Mouse (Mus musculus) myocyte (in vitro differentiated cells): ENCODE results near the gene Rin3. TPM values are rescaled to one million over a fixed set of nuclear protein-coding genes. Genes with fewer than 3 reads are reported as not detected.

ENCODE experiments used
- H3K27me3 ChIP-seq: one replicate; pipeline ENCODE4 v1.6.1; 2011; ENCODE audit not compliant: control insufficient read depth, insufficient read depth, insufficient read length
- H3K36me3 ChIP-seq: one replicate; pipeline ENCODE4 v1.6.1; 2011; ENCODE audit not compliant: control insufficient read depth, insufficient read depth
- H3K4me2 ChIP-seq: one replicate; pipeline ENCODE4 v1.6.1; 2011; ENCODE audit warnings: low read depth, control low read depth
- H3K4me3 ChIP-seq: one replicate; pipeline ENCODE4 v1.5.1; 2011; ENCODE audit warnings: mild to moderate bottlenecking, control low read depth, moderate library complexity
- H3K79me2 ChIP-seq: one replicate; pipeline ENCODE4 v1.6.1; 2011; ENCODE audit not compliant: control insufficient read depth, insufficient read depth
- H3ac ChIP-seq: one replicate; pipeline ENCODE4 v1.6.1; 2011; ENCODE audit not compliant: control insufficient read depth, insufficient read length
- CEBPB ChIP-seq: IDR thresholded peaks from 2 replicates; pipeline ENCODE4 v1.6.1; 2011; ENCODE audit warnings: mild to moderate bottlenecking, moderate library complexity; ENCODE audit not compliant: poor library complexity, insufficient read depth, severe bottlenecking
- E2F4 ChIP-seq: IDR thresholded peaks from one replicate; pipeline ENCODE4 v1.6.1; 2011; ENCODE audit warnings: mild to moderate bottlenecking, control low read depth, moderate library complexity; ENCODE audit not compliant: insufficient read depth
- MAX ChIP-seq: IDR thresholded peaks from one replicate; pipeline ENCODE4 v1.6.1; 2011; ENCODE audit warnings: low read depth, mild to moderate bottlenecking, control low read depth
- MYOD1 ChIP-seq, 3 experiments: IDR thresholded peaks; one replicate each; pipeline ENCODE4 v1.6.1; 2011; ENCODE audit warnings: control low read depth in 2 of 3, low read depth in 2 of 3, mild to moderate bottlenecking in 2 of 3, moderate library complexity in 1 of 3; ENCODE audit not compliant: insufficient read length in 2 of 3, control insufficient read depth in 1 of 3
- MYOG ChIP-seq, 3 experiments: IDR thresholded peaks; one replicate each; pipeline ENCODE4 v1.6.1; 2011; ENCODE audit warnings: control low read depth in 2 of 3, low read depth in 2 of 3, mild to moderate bottlenecking in 2 of 3; ENCODE audit not compliant: insufficient read length in 2 of 3, control insufficient read depth in 1 of 3, insufficient read depth in 1 of 3
- POLR2A ChIP-seq: IDR thresholded peaks from one replicate; pipeline ENCODE4 v1.6.1; 2011; ENCODE audit warnings: low read depth, mild to moderate bottlenecking, control low read depth, moderate library complexity; ENCODE audit not compliant: insufficient read length
- POLR2AphosphoS2 ChIP-seq: IDR thresholded peaks from one replicate; pipeline ENCODE4 v1.6.1; 2011; ENCODE audit warnings: low read depth, control low read depth; ENCODE audit not compliant: insufficient read length
- REST ChIP-seq: IDR thresholded peaks from one replicate; pipeline ENCODE4 v1.6.1; 2011; ENCODE audit warnings: mild to moderate bottlenecking, control low read depth, moderate library complexity; ENCODE audit not compliant: insufficient read depth, insufficient read length
- SRF ChIP-seq: IDR thresholded peaks from one replicate; pipeline ENCODE4 v1.6.1; 2011; ENCODE audit warnings: low read depth; ENCODE audit not compliant: control insufficient read depth, insufficient read length
- TCF12 ChIP-seq: IDR thresholded peaks from one replicate; pipeline ENCODE4 v1.6.1; 2011; ENCODE audit warnings: mild to moderate bottlenecking, control low read depth; ENCODE audit not compliant: poor library complexity, insufficient read depth, severe bottlenecking
- TCF3 ChIP-seq: IDR thresholded peaks from one replicate; pipeline ENCODE4 v1.6.1; 2011; ENCODE audit warnings: low read depth, control low read depth; ENCODE audit not compliant: insufficient read length
- USF1 ChIP-seq: IDR thresholded peaks from one replicate; pipeline ENCODE4 v1.6.1; 2011; ENCODE audit warnings: low read depth, mild to moderate bottlenecking, control low read depth, moderate library complexity
- polyA plus RNA-seq: library from polyadenylated mRNA; unstranded; fragments of >200 nt; fragmentation: generic; extraction: Trizol; gene quantifications from one replicate; pipeline ENCODE4 v1.2.1, GENCODE M21; 2012; ENCODE audit warnings: missing spikeins

Rin3 gene
- polyA plus RNA-seq, 1 experiment: 23.4 TPM

DNA sequence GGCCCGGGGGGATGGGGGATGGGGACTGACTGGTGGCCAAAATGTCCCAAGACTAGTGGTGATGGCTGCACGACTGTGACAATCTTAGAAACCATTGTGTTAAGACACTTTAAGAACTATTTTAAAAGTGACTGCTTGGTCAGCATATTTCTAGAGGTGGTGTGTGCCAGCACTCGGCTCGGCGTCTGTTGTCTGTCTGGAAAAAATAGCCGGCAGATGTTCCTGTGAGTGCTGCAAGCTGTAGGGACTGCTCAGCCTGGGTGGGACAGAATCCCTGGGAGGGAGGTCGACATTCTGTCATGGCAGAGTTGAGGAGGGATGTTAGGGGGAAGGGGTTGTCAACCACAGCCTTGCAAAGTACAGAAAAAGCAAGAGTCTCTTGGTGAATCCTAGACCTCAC is 21.0 kb downstream of the Rin3 start:
- Histone ChIP-seq H3ac (no peak overlapping the region), H3K36me3 (no peaks in the 10 kb centered on the region), H3K27me3 (no peaks in the 10 kb centered on the region), H3K79me2 (peaks cover 26% of the 10 kb centered on the region), H3K4me2 (no peak overlapping the region), H3K4me3 (no peak overlapping the region)
- TF ChIP-seq MYOG (IDR thresholded peaks at IDR 0.05; ENCODE audit: control insufficient read depth in 1 of 3, insufficient read depth in 1 of 3, insufficient read length in 2 of 3, low read depth in 2 of 3) (peak in 1 of 3 experiments; percentile 15), CEBPB (no peak), TCF12 (no peak), USF1 (no peak), POLR2AphosphoS2 (no peak), REST (no peak), SRF (no peak)

- Histone ChIP-seq H3K36me3 (no peaks in the 10 kb centered on the region), H3K4me2 (peak overlapping the region; percentile 10), H3K27me3 (no peaks in the 10 kb centered on the region), H3ac (no peak overlapping the region), H3K4me3 (no peak overlapping the region), H3K79me2 (peaks cover 25% of the 10 kb centered on the region)
- TF ChIP-seq MYOG (IDR thresholded peaks at IDR 0.05; ENCODE audit: control insufficient read depth in 1 of 3, insufficient read depth in 1 of 3, insufficient read length in 2 of 3, low read depth in 2 of 3): peak in 1 of 3 experiments; percentile 36
- no peak for TF ChIP-seq MAX
- TF ChIP-seq MYOD1 (IDR thresholded peaks at IDR 0.05; ENCODE audit: control insufficient read depth in 1 of 3, insufficient read length in 2 of 3, low read depth in 2 of 3): peak in 2 of 3 experiments; percentile 62 to 67
These were observed 22.4 kb downstream of the Rin3 start for GRCm38 (mm10) chr12:102305069-102305836.

- H3K36me3 ChIP-seq: no peaks in the 10 kb centered on the region
- H3K4me2 ChIP-seq: peak overlapping the region; percentile 47
- H3K4me3 ChIP-seq: no peak overlapping the region
- H3K27me3 ChIP-seq: no peaks in the 10 kb centered on the region
- TF ChIP-seq POLR2A: no peak
- no peak for TF ChIP-seq CEBPB
- no peak for TF ChIP-seq MAX
- no peak for TF ChIP-seq SRF
- TF ChIP-seq USF1: no peak
- no peak for TF ChIP-seq E2F4
- TF ChIP-seq TCF12: no peak
- no peak for TF ChIP-seq TCF3
- TF ChIP-seq MYOD1 (IDR thresholded peaks at IDR 0.05; ENCODE audit: control insufficient read depth in 1 of 3, insufficient read length in 2 of 3, low read depth in 2 of 3): peak in 2 of 3 experiments; percentile 48 to 60
- no peak for TF ChIP-seq POLR2AphosphoS2
- peak in 1 of 3 experiments; percentile 69 for TF ChIP-seq MYOG (IDR thresholded peaks at IDR 0.05; ENCODE audit: control insufficient read depth in 1 of 3, insufficient read depth in 1 of 3, insufficient read length in 2 of 3, low read depth in 2 of 3)
- TF ChIP-seq REST: no peak
- peaks cover 44% of the 10 kb centered on the region for H3K79me2 ChIP-seq
- H3ac ChIP-seq: no peak overlapping the region
These were observed 25.2 kb downstream of the Rin3 start for GRCm38 (mm10) chr12:102308001-102308456.

- Histone ChIP-seq H3K79me2 (peaks cover 44% of the 10 kb centered on the region), H3K4me3 (no peak overlapping the region), H3ac (no peak overlapping the region), H3K27me3 (no peaks in the 10 kb centered on the region), H3K36me3 (peaks cover 4% of the 10 kb centered on the region), H3K4me2 (peak overlapping the region; percentile 47)
- TF ChIP-seq SRF (no peak), POLR2AphosphoS2 (no peak), POLR2A (no peak), USF1 (no peak), MYOG (IDR thresholded peaks at IDR 0.05; ENCODE audit: control insufficient read depth in 1 of 3, insufficient read depth in 1 of 3, insufficient read length in 2 of 3, low read depth in 2 of 3) (peak in 1 of 3 experiments; percentile 65), E2F4 (no peak), REST (no peak), CEBPB (no peak), TCF3 (no peak), MYOD1 (IDR thresholded peaks at IDR 0.05; ENCODE audit: control insufficient read depth in 1 of 3, insufficient read length in 2 of 3, low read depth in 2 of 3) (peak in 2 of 3 experiments; percentile 34 to 72), TCF12 (no peak), MAX (no peak)
These were observed 25.7 kb downstream of the Rin3 start for GRCm38 (mm10) chr12:102308457-102309011.

- no peak for TF ChIP-seq POLR2AphosphoS2
- no peak for TF ChIP-seq TCF3
- TF ChIP-seq TCF12: no peak
- TF ChIP-seq MYOG (IDR thresholded peaks at IDR 0.05; ENCODE audit: control insufficient read depth in 1 of 3, insufficient read depth in 1 of 3, insufficient read length in 2 of 3, low read depth in 2 of 3): peak in 1 of 3 experiments; percentile 20
- TF ChIP-seq USF1: no peak
- TF ChIP-seq MYOD1 (IDR thresholded peaks at IDR 0.05; ENCODE audit: control insufficient read depth in 1 of 3, insufficient read length in 2 of 3, low read depth in 2 of 3): no peak
- TF ChIP-seq SRF: no peak
- TF ChIP-seq POLR2A: no peak
- TF ChIP-seq MAX: no peak
- Histone ChIP-seq H3ac (no peak overlapping the region), H3K79me2 (peaks cover 44% of the 10 kb centered on the region), H3K4me2 (no peak overlapping the region), H3K4me3 (no peak overlapping the region), H3K27me3 (no peaks in the 10 kb centered on the region), H3K36me3 (peaks cover 9% of the 10 kb centered on the region)
These were observed 26.4 kb downstream of the Rin3 start for GRCm38 (mm10) chr12:102309099-102309799.
